Mouse (Mus musculus) liver, embryonic 11.5 days (tissue): ENCODE data around the gene R3hdm2. TPM values are rescaled to one million over a fixed set of nuclear protein-coding genes. Genes with fewer than 3 reads are reported as not detected.

ENCODE experiments used
- ATAC-seq: fragments of 200-750 bp; cut with Nextera tagmentation; replicated peaks from 2 replicates; pipeline ENCODE4 v1.8.0; 2017; ENCODE audit warnings: moderate number of reproducible peaks, mild to moderate bottlenecking, moderate TSS enrichment, moderate library complexity; ENCODE audit not compliant: low FRiP score
- DNase-seq: peaks from one replicate; pipeline ENCODE4 v3.0.0-alpha.2; 2017; ENCODE audit warnings: low spot score
- H3K27ac ChIP-seq: fragments of 300-500 bp; sonication (generic); 2 replicates; pipeline ENCODE4 v1.5.1; 2014; ENCODE audit warnings: mild to moderate bottlenecking, low read depth, low read length, control low read depth
- H3K27me3 ChIP-seq: fragments of 300-500 bp; sonication (generic); replicated peaks from 2 replicates; pipeline ENCODE4 v1.6.1; 2014; ENCODE audit warnings: low read length, mixed read lengths; ENCODE audit not compliant: control insufficient read depth, insufficient read depth
- H3K36me3 ChIP-seq: fragments of 300-500 bp; sonication (generic); 2 replicates; pipeline ENCODE4 v1.6.1; 2014; ENCODE audit warnings: mild to moderate bottlenecking, low read length, moderate library complexity, mixed read lengths; ENCODE audit not compliant: control insufficient read depth, insufficient read depth
- H3K4me1 ChIP-seq: fragments of 300-500 bp; sonication (generic); replicated peaks from 2 replicates; pipeline ENCODE4 v1.6.1; 2014; ENCODE audit warnings: low read length, mixed read lengths; ENCODE audit not compliant: control insufficient read depth, insufficient read depth
- H3K4me2 ChIP-seq: fragments of 300-500 bp; sonication (generic); 2 replicates; pipeline ENCODE4 v1.6.1; 2014; ENCODE audit warnings: mild to moderate bottlenecking, control low read depth, moderate library complexity
- H3K4me3 ChIP-seq: fragments of 300-500 bp; sonication (generic); 2 replicates; pipeline ENCODE4 v1.5.1; 2014; ENCODE audit warnings: low read depth, low read length, control low read depth
- H3K9ac ChIP-seq: fragments of 300-500 bp; sonication (generic); 2 replicates; pipeline ENCODE4 v1.6.1; 2014; ENCODE audit warnings: low read depth, low read length, control low read depth
- H3K9me3 ChIP-seq: fragments of 300-500 bp; sonication (generic); 2 replicates; pipeline ENCODE4 v1.6.1; 2016; ENCODE audit warnings: low read length, inconsistent platforms, mixed read lengths; ENCODE audit not compliant: control insufficient read depth
- WGBS: fragments of 180-500 bp; shearing (Covaris S2); extraction: QIAGEN DNeasy Blood & Tissue Kit; methylation state at CpG from one replicate; pipeline ENCODE4 v1.1.7; 2014; 5-methylcytosine and 5-hydroxymethylcytosine counted together
- polyA plus RNA-seq: library from polyadenylated mRNA; unstranded; fragments of >200 nt; fragmentation: Nextera tagmentation; extraction: Ambion mirVana; gene quantifications from 2 replicates; pipeline ENCODE4 v1.2.1, GENCODE M21; 2014

The R3hdm2 gene
- polyA plus RNA-seq, 1 experiment from 2014 or later, result 33.8 TPM

DNA sequence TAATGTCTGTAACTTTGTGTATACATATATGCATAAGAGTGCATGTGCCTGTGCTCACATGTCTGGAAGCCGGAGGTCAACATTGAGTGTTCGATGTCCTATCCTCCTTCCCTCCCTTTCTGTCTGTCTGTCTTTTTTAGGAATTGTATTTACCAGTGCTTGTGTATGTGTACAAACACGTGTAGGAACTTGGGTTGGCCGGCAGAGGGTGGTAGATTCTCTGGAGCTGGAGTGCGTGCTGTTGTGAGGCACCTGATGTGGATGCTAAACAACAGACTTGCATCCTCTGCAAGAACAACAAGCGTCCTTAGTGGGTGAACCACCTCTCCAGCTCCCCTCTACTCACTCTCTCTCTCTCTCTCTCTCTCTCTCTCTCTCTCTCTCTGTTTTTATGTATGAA, 11.6 kb downstream of the R3hdm2 start:
- Histone ChIP-seq H3K9ac (no peak overlapping the region), H3K27me3 (no peaks in the 10 kb centered on the region), H3K4me3 (no peak overlapping the region), H3K4me1 (no peaks in the 10 kb centered on the region), H3K9me3 (no peaks in the 10 kb centered on the region), H3K27ac (no peak overlapping the region), H3K4me2 (no peak overlapping the region), H3K36me3 (peaks cover 8% of the 10 kb centered on the region; the same call in 1 of the 2 replicates)
- WGBS, result 81% methylated on average over 6 of the region's 6 CpGs
- DNase-seq (no peak), ATAC-seq (no peak)

- no peak overlapping the region for H3K27ac ChIP-seq
- 91% methylated on average over 3 of the region's 3 CpGs for WGBS
Measured at GRCm38 (mm10) chr10:127404701-127405100, 24.6 kb downstream of the R3hdm2 start.

DNA sequence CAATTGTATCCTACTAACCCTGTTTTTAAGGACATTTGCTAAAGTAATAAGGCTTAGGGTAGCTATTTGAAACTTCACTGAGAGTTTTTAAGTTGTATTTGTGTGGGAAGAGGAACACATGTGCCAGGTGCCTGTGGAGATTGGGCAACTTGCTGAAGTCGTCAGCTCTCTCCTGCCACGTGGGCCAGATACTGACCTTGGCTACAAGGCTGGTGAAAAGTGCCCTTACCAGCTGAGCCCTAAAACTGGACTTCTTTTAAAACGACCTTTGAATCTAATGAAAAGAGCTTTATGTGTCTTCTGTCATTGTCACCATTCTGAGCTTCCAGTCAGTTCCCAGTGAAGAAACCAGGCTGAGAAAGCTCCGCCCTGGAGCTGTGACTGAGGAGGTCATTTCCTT, 27.3 kb downstream of the R3hdm2 start:
- WGBS, result 62% methylated on average over 4 of the region's 4 CpGs

More at GRCm38 (mm10) chr10:127404701-127405100, 24.6 kb downstream of the R3hdm2 start:
- DNase-seq, result no peak
- H3K9ac ChIP-seq, result no peak overlapping the region
- no peaks in the 10 kb centered on the region for H3K9me3 ChIP-seq
- ATAC-seq, result no peak
- no peaks in the 10 kb centered on the region for H3K4me1 ChIP-seq
- H3K36me3 ChIP-seq, result peaks cover 13% of the 10 kb centered on the region
- H3K4me3 ChIP-seq, result no peak overlapping the region
- no peaks in the 10 kb centered on the region for H3K27me3 ChIP-seq
- no peak overlapping the region for H3K4me2 ChIP-seq

DNA sequence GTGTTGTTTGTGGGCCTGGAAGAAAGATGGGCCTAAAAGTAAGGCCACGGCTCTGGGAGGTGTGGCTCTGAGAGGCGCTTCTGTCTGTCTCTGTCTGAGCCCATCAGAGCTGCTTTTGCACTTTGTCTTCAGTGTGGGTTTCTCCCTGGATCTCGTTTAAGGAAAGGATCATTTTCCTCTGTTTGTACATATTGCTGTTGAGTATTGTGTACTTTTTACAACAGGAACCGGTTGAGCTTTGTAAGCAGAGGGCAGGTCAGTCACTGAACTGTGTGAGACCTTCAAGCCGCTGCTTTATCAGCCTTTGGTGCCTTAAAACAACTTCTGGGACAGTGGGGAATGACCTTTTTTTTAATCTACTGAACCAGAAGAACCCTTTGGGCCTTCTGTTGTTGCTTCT, 32.0 kb downstream of the R3hdm2 start:
- H3K4me2 ChIP-seq, result no peak overlapping the region
- no peak overlapping the region for H3K27ac ChIP-seq
- 58% methylated on average over 5 of the region's 5 CpGs for WGBS
- H3K9ac ChIP-seq, result no peak overlapping the region
- H3K4me3 ChIP-seq, result no peak overlapping the region
- ATAC-seq (no peak), DNase-seq (no peak)
- H3K4me1 ChIP-seq, result peaks cover 5% of the 10 kb centered on the region
- H3K9me3 ChIP-seq, result no peaks in the 10 kb centered on the region
- H3K27me3 ChIP-seq, result no peaks in the 10 kb centered on the region
- H3K36me3 ChIP-seq, result no peaks in the 10 kb centered on the region; the same call in 1 of the 2 replicates

More for the DNA sequence above, 27.3 kb downstream of the R3hdm2 start:
- no peaks in the 10 kb centered on the region for H3K9me3 ChIP-seq
- no peaks in the 10 kb centered on the region for H3K27me3 ChIP-seq
- no peak overlapping the region for H3K4me3 ChIP-seq
- H3K4me1 ChIP-seq, result peaks cover 2% of the 10 kb centered on the region; the same call in 1 of the 2 replicates
- no peaks in the 10 kb centered on the region; the same call in 1 of the 2 replicates for H3K36me3 ChIP-seq
- ATAC-seq (no peak), DNase-seq (no peak)
- H3K9ac ChIP-seq, result no peak overlapping the region
- no peak overlapping the region for H3K27ac ChIP-seq
- H3K4me2 ChIP-seq, result no peak overlapping the region

DNA sequence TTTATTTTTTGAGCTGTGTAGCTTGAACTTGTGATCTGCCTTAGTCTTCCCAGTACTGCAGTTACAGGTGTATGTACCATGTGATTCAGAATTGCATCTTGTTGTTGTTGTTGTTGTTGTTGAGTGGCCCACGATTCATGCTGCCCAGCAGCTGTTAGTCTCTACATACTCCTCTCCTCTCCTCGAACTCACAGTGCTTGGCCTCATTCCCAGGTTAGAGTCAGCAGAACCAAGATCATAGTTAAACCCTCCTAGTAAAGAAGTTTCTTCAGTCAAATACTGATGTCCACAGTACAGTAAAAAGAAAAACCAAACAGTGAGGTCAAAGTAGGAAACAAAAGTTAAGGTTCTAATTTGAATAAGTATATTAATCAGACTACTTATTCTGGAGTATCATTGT, 32.6 kb downstream of the R3hdm2 start:
- Histone ChIP-seq H3K27me3 (no peaks in the 10 kb centered on the region), H3K4me2 (no peak overlapping the region), H3K36me3 (no peaks in the 10 kb centered on the region; the same call in 1 of the 2 replicates), H3K4me3 (no peak overlapping the region), H3K9ac (no peak overlapping the region), H3K27ac (no peak overlapping the region), H3K4me1 (peaks cover 5% of the 10 kb centered on the region), H3K9me3 (no peaks in the 10 kb centered on the region)
- no peak for DNase-seq
- 87% methylated on average over 2 of the region's 2 CpGs for WGBS
- ATAC-seq, result no peak

DNA sequence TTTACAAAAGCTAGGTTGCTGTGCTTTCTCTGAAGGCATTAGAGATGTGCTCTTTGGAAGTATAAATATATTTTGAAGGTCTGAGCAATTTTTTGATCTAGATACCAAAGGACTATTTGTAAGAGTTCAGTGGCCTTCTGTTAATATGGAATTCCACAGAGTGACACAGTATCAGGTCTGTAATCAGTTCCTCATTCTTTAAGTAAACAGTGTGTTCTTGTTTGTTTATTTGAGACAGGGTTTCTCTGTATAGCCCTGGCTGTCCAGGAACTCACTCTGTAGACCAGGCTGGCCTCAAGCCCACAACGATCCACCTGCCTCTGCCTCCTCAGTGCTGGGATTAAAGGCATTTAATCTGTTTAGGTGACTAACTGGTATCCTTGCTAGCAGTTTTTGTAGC, 33.5 kb downstream of the R3hdm2 start:
- DNase-seq (no peak), ATAC-seq (no peak)
- H3K27ac ChIP-seq, result no peak overlapping the region
- no peak overlapping the region for H3K4me3 ChIP-seq
- 74% methylated on average over 1 of the region's 1 CpGs for WGBS
- no peaks in the 10 kb centered on the region for H3K27me3 ChIP-seq
- H3K4me1 ChIP-seq, result peaks cover 5% of the 10 kb centered on the region
- H3K9ac ChIP-seq, result no peak overlapping the region
- H3K4me2 ChIP-seq, result no peak overlapping the region
- H3K9me3 ChIP-seq, result no peaks in the 10 kb centered on the region
- H3K36me3 ChIP-seq, result no peaks in the 10 kb centered on the region; the same call in 1 of the 2 replicates

GRCm38 (mm10) chr10:127414141-127414540, 34.0 kb downstream of the R3hdm2 start:
- Histone ChIP-seq H3K9ac (no peak overlapping the region), H3K36me3 (no peaks in the 10 kb centered on the region; the same call in 1 of the 2 replicates), H3K27ac (no peak overlapping the region), H3K4me1 (peaks cover 5% of the 10 kb centered on the region), H3K9me3 (no peaks in the 10 kb centered on the region), H3K4me3 (no peak overlapping the region), H3K4me2 (no peak overlapping the region), H3K27me3 (no peaks in the 10 kb centered on the region)
- DNase-seq (no peak), ATAC-seq (no peak)
- 83% methylated on average over 3 of the region's 3 CpGs for WGBS

DNA sequence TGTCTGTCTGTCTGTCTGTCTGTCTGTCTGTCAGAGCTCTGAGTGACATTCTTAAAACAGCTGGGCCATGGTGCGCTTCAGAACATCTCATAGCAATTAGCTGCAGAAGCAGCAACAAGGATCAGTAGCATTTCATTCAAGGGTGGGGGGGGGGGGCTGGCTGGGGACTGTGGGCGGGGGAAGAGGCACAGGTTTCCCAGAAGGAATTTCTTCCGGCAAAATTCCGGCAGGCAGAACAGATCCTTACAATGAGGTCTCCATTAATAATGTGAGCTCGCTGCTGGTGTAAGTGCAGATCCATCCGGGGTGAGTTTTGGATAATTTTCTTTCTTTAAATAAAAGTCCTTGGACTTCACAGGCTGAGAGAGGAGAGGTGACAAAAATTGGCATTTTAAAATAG, 40.0 kb downstream of the R3hdm2 start:
- H3K4me2 ChIP-seq, result no peak overlapping the region
- peaks cover 20% of the 10 kb centered on the region for H3K4me1 ChIP-seq
- DNase-seq (no peak), ATAC-seq (no peak)
- no peaks in the 10 kb centered on the region for H3K27me3 ChIP-seq
- H3K9ac ChIP-seq, result no peak overlapping the region
- H3K9me3 ChIP-seq, result no peaks in the 10 kb centered on the region
- WGBS, result 44% methylated on average over 6 of the region's 6 CpGs
- no peak overlapping the region for H3K4me3 ChIP-seq
- H3K36me3 ChIP-seq, result no peaks in the 10 kb centered on the region
- H3K27ac ChIP-seq, result no peak overlapping the region

DNA sequence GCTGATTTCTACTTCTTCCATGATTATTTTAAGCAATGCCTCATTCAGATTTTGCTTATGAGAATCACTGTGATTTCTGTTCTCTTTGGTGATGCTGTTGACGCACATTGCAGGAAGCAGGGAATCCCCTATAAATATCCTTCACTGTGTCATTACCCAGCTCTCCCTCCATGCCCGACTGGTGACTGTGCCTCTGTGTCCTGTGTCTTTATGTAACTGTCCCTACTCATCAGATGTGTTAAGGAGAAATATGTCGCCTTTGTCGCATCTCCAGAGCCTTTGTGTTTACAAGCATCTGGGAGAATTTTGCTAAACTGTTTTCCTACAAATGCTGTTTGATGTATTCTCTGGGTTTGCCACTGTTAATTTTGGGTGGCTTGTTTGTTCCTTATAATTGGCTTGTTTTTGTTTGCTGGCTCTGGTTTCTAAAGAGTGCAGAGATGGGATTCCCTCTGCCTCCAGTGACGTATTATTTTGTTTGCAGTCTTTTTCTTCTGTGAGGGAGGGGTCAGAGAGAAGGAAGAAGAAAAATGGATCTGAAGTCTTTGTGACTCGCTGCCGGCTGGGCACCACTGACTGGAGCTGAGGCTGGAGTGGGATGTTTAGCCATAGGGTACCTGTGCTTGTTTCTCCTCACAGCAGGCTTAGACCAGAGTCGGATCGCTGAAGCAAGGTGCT, 40.7 kb downstream of the R3hdm2 start:
- no peak for ATAC-seq
- Histone ChIP-seq H3K9me3 (no peaks in the 10 kb centered on the region), H3K4me1 (peaks cover 23% of the 10 kb centered on the region), H3K27ac (no peak overlapping the region), H3K9ac (no peak overlapping the region), H3K36me3 (no peaks in the 10 kb centered on the region), H3K4me3 (no peak overlapping the region), H3K4me2 (no peak overlapping the region), H3K27me3 (no peaks in the 10 kb centered on the region)
- DNase-seq, result no peak
- 38% methylated on average over 9 of the region's 9 CpGs for WGBS
